Mouse (Mus musculus) hindlimb bud, embryonic 11.5 days (tissue): ENCODE results near the gene Kcnrg.
"Not testable (repeated sequence)": the region's sequence is repeated elsewhere in the genome, so short reads cannot be mapped to it uniquely, and the experiment has no call there.

Experiments used
- DNase-seq: peaks from one replicate; pipeline ENCODE4 v3.0.0-alpha.2; 2012; ENCODE audit warnings: low read depth, low spot score; ENCODE audit errors: extremely low spot score

Kcnrg gene

DNA sequence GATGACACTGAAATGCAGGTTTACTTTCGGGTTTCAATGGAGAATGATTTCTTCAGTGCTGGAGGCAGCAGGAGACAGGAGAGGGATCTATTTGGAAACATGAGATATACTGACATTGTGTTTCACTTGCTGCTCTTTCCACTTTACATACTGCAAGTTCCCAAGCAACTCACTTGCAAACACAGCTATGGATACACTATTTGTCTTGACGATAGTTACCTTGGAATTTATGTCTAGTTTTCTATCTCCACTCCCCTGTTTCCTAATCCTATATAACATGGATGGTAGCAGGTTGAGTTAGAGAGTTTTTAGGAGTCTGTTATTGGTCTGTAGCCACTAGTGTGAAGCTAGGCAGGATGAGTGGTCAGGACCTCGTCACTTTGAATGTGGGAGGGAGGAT is at the start of gene Kcnrg:
Gene Kcnrg (plus strand): TSS at position 301 of the 400 bp plus-strand sequence.
- no peak for DNase-seq

DNA sequence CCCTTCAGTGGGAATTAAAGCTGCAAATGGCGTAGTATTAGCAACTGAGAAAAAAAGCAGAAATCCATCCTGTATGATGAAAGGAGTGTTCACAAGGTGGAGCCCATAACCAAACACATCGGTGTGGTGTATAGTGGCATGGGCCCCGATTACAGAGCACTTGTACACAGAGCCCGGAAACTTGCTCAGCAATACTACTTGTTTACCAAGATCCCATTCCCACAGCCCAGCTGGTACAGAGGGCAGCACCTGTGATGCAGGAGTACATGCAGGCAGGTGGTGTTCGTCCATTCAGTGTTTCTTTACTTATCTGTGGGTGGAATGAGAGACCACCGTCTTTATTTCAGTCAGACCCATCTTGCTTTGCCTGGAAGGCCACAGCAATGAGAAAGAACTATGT is 48.4 kb upstream of the Kcnrg start:
- no peak for DNase-seq

DNA sequence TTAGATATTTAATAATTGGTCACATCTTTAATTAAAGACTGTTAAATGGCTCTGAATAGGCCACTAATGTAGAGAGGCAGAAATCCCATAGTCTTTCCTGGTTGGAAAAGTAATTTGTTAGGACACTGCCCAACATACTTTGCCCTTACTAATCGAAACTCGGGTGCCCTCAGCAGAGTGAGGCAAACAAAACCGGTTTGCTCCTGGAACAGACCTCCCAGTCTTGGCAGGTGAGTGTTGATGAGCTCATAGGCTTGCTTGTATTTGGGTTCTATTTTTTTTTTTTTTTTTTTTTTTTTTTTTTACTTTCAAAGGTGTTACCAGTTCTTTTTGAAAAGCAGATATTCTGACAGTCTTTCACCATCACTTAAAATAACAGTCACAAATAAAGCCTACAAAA is 47.4 kb upstream of the Kcnrg start:
- no peak for DNase-seq

DNA sequence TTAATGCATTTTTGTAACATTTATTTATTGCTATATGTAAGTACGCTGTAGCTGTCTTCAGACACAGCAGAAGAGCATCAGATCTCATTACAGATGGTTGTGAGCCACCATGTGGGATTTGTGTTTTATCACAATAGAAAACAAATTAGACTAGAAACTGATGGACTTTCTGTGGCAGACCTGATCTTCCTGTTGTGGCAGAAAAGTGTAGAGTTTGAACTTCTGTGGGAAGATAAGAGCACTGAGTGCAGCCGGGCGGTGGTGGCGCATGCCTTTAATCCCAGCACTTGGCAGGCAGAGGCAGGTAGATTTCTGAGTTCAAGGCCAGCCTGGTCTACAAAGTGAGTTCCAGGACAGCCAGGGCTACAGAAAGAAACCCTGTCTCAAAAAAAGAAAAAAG is 41.0 kb upstream of the Kcnrg start:
- not testable (repeated sequence) for DNase-seq

DNA sequence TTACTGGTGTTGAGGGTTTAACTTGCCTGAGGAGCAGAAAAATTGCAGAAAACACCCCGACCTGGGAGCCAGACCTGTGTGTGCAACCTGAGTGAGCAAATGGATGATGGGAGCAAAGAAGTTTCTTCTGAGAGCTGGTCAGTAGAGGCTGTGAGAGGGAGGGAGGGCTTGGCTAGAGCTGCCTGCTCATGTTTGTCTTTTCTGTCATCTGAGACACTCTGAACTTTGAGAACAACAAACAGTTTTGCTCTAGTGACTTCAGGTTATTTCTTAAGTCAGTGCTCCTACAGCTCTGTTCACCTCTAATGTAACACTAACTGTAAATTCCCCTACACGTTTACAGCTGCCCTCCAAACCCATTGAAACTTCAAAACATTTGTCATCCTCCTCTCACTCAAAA is 37.9 kb upstream of the Kcnrg start:
- DNase-seq, result no peak

DNA sequence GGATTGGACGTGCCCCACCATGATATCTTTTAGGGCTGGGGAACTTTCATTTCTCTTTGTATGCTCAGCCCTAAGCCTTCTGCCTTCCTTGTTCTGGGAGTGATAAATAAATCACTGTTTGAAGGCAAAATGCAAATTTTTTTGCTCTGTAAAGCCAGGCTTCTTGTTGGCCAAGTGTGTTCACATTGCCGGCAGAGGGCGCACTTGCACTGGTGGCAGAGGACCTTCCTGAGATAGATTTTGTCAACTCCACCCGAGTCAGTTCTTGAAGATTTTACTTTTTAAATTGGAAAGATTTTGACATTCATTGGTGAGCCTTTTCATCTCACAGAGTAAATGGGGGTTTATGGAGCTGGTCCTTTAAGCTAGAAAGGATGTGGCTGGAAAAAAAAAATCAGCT is 35.9 kb upstream of the Kcnrg start:
- peak; percentile 35 for DNase-seq

DNA sequence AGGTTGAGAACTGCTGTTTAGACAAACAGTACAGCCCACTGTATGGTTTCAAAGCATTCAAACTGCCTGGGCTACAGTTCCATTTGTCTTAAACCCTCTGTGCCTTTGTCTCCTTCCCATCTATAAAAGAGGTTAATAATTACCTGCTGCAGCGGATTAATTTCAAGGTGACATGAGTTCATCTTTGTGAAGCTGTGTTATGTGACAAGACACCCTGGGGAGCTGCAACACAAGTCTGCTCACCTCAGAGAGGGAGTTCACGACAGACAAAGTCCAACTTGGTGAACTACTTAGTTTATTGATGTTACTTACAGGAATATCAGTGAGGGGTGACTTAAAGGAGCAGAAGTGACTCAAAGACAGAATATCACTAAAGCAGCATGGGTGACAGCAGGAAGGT is 35.1 kb upstream of the Kcnrg start:
- no peak for DNase-seq

DNA sequence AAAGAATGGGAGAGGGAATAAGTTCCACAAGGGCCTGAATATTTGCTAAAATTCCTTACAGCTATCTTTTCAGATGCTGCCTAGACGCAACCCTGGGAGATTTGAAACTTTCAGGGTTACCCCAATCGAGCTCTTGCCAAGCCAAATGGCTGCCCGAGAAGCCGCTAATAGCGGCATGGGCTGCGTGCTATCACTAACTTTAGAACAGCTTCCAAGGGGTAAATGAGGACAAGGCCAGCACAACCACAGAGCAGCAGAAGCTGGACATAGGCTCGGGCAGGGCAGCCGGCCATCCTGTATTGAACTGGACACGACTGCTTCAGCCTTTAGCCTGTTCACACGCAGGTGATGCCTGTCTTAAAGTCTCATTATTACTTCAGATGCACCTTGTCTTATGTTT is 32.2 kb upstream of the Kcnrg start:
- no peak for DNase-seq

DNA sequence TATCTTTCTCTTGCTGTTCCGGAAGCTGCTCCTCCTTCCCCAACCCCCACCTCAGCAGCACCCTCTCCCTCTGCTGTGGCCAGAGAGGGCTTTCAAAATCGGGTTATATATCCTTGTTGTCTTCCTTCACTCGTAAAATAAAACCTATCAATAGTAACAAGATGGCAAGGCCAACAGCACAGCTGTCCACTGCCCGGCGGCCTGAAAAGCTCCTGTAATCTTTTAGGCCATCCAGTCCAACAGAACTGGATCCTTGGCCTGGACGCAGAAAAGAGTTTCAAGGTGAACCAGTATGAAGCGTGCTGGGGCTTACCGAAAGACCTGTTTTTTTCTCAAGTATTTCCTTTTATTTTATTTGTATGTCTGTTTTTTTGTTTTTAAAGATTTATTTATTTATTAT is 31.3 kb upstream of the Kcnrg start:
- DNase-seq, result no peak

DNA sequence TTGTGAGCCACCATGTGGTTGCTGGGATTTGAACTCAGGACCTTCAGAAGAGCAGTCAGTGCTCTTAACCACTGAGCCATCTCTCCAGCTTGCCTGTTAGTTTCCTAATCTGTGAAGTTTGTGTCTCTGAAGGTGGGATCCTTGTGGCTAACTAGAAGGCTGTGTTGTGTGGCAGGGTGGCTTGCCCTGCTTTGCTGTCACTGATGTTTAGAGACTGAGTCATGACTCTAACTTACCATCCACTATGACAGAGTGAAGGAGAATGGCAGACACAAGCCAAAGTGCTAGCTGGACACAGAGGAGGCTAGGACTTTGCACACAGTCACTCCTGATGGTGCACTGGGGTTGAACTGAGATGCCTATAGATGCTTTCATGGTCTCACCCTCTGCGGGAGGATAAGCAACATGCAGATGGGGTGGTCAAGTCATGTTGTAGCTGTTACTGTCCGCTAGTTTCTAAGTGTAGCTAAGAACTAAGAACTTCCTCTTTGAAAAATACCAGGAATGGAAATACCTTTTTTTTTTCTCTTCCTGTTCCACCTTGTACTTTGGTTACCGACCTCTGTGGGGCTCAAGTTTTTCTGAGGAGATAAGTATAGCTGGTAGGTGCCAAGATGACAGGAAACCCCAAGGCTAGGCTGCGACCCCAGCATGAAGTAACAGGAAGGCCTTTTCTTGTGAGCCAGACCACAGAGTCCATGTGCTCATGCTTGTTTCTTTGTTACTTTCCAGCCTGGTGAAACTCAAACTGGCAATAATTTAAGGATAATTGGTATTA is 17.8 kb upstream of the Kcnrg start:
- no peak for DNase-seq

DNA sequence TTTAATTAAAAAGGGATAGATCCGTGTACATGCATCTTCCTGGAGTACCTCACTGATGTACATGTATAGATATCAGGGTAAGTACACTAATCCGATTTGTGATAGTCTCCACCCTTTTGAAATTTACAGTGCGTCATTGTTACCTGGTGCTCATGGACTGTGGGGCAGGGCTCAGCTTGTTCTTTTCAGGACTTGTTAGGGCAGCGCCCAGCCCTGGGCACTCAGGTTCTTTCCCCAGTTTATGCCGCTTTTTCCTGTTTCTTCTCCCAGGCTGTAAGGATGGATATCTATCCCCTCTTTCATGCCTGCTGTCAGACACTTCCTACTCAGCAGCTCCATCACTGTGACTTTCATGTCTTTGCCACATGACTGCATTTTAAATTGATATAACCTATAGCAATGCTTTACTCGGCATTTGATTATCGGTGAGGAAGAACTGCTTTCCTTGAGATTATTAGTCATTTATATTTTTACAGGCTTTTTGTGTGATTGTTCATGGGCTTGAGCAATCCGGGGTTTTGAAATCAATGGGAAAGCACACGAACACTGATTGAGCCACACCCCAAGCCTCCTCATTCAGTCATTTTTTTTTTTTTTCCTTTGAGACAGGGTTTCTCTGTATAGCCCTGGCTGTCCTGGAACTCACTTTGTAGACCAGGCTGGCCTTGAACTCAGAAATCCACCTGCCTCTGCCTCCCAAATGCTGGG is 10.4 kb upstream of the Kcnrg start:
- DNase-seq, result no peak

DNA sequence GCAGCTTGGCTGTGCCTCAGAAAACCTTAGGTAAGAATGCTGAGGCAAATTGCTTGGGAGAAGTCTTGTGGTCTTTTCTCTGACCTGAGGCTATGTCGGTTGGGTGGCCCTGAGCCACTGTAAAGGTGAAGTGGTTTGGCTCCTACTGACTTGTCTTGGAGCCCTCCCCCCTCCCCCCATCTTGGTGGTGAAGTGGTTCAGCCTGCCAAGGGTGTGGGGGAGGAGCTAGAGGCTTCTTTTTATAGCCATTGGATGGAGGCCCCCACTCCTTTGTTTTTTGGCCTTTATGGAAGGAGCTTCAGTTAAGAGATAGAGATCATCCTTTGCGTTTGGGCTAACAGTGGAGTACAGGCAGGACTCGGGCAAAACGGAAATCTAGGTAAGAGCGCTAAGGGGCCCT is 9.3 kb upstream of the Kcnrg start, which contains the start of gene Trim13:
Gene Trim13 (plus strand): TSS at position 280 of the 400 bp plus-strand sequence.
- no peak for DNase-seq

DNA sequence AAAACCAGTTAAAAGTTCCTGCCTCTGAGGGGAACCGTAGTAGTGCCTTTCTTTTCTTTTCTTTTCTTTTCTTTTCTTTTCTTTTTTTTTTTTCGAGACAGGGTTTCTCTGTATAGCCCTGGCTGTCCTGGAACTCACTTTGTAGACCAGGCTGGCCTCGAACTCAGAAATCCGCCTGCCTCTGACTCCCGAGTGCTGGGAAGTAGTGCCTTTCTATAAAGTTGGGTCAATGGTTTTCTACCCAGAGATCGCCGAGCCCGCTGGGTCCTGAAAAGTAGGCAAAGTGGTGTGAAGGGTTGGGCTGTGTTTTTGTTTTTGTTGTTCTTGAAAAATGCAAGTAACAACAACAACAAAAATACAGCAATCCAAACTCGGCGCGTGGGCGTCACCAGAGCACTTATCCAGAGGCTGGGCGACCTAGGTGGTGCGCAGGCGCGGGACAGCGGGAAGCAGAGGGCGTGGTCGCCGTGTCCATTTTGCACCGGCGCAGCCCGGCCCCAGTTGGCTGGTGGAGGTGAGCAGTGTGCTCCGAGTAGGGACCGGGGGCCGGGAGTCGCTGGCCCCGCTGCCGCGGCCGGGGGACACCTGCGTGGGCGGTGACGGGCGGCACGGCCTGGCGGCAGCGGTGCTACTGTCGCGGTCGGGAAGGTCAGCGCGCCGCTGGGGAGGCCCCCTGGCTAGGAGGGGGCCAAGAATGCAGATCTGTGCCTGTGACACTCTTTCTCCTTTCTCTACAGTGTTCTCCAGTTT is 8.0 kb upstream of the Kcnrg start:
- DNase-seq, result peak; percentile 42

DNA sequence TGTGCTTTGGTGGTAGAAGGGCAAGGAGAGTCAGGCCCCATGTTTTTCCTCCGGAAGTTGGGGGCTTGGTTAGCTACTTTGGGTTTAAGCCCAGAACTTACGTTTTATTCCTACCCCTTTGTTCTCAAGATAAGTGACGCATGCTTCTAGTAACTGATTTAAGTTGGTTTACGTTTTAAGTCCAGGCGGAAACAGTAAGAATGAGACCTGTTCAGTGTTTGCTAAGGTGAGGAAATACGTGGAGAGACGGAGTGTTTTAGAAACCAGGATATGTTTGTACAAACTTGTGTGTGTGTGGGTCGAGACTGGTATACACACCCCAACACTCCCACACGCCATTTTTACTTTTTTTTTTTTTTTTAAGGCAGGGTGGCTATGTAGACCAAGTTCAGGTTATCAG is 5.9 kb upstream of the Kcnrg start:
- no peak for DNase-seq

DNA sequence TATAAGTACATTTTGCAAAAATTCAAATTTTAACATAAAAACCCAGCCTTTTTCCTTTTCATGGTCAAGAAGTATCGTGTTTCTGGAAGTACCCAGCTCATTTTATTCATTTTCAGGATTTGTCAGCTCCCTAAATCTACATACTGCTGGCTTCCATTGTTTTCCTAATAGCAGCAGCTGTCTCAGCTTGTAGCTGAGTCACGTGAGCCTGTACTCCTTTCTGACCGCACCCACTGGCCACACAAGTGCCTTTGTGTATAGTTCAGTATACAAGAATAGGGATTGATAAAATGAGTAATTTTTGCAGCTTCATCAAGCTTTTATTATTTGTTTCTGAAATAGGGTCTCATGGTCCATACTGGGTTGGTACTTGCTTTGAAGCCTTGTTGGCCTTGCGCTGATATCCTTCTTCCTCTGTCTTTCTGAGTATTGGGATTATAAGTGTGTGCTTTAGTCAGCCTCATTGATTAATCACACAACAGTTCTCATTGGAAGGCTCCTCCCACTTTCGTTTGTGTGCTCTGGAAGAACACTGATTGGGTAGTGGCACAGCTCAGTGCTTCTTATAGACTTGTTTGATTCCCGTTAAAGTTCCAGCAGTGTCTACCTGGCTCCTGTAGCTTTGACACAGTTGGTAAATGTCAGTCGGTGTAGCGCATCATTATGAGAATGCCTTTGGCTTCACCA is 4.0 kb upstream of the Kcnrg start:
- DNase-seq, result no peak

DNA sequence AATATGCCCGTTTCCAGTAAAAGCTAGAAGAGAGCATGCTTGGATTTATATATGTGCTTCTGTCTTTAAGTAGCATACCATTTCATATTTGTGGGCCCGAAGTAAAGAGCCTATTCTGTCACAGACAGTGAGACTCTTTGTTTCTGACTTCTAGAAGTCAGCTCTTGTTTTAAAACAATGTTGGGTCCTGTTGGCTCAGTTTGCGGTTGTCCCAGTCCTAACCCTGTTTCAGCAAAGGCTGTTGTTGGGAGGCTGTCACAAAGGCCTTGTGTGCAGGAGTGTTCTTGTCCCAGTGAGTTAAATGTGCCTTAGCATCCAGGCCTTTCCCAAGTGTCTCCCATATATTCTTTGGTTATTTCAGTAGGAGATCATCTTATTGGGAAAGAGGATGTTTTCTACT is 3.2 kb upstream of the Kcnrg start:
- DNase-seq, result no peak

DNA sequence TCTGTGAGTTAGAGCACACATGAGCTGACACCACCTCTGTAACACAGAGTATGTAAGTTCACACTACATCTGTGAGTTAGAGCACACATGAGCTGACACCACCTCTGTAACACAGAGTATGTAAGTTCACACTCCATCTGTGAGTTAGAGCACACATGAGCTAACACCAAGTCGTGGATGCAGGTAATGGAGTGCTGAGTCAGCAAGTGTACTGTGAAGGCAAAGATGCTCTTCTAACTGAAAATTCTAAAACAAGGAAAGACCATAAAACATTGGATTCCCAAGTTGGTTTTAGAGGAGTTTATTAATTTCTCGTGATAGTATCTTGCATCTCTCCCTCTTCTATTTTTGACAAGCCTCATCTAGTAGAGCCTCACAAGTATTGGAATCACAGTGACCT is 1.2 kb upstream of the Kcnrg start:
- DNase-seq, result not testable (repeated sequence)

DNA sequence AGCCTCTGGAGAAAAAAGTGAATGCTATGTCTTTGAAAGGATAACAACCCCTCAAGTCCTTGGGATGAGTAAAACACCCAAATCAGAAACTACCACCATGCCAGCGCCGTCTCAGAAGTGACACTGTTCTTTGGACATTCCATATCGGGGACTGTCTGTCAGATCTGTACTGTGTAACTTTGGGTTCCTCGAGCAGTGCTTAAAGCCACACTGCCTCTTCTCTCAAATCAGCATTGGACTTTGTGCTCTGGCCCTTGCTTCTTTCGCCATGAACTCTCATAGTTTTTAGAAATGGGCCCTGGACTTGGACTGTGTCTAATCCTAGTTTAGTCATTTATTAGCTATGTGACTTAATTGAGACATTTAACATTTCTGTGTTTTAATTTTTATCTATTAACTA is 4.5 kb downstream of the Kcnrg start:
- no peak for DNase-seq

DNA sequence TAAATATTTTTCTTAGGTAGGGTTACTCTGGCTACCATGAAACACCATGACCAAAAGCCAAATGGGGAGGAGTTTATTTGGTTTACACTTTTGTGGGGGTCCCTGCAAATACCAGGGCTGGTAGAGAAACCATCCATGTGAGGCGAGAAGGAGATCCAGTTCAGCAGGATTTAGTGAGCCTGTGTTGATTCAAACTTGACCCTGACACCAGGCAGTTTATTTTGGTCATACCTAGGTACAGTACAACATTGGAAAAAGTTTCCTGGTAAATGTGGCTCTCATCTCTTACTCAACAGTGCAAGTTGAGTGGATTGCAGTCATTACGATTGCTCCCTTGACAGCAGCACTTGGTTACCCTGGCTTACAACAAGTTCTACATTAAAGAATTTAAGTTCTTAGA is 6.1 kb downstream of the Kcnrg start:
- DNase-seq, result no peak

DNA sequence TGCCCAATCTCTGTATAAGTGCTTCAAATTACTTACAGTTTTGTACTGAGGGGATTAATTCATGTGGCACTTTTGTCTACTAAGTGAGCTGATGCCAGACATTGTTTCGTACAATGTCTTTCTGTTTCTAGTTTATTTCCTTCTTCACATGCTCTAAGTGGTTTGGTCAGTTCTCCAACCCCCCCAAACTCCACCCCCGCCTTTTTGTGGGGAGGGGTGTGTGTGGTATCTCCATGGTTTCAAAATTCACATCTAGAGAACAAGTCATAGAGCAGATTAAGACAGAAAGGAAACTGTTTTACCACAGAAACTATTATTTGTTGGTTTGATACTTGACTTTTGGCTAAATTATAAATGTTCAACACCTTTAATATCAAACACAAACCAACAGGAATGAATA is 13.1 kb downstream of the Kcnrg start:
- DNase-seq, result no peak

DNA sequence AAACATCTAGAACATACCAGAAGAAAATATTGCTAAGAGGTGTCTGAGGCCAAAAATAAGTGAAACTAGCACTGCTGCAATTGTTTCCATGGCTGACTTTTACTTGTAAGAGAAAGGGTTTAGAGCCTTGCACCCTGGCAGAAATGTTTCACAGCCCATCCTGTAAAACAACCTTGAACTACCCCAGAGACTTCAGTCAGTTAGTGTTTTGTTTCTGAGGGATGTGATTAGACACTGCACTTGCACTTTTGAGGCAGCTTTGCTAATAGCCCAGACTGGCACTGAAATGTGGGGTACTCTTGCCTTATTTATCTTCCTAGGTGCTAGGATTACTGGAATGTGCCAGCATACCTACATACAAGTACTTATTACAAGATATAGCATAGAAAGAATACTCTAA is 28.7 kb downstream of the Kcnrg start:
- DNase-seq, result no peak
